Comparison of ENCODE assay signal across 8 mouse cellular contexts in genomic region chr17:8283526-8284253, GRCm38 (mm10). TPM values are rescaled to one million over a fixed set of nuclear protein-coding genes. Genes with fewer than 3 reads are reported as not detected.
A peak's percentile ranks its signal among the peaks of the same experiment; 100 is the strongest.
DNase-seq lines count a peak whose midpoint lies in the region; ATAC-seq and TF ChIP-seq lines count a peak whose summit lies in the region.

No protein-coding gene starts in this region.

- H3K4me3 ChIP-seq in hindbrain, embryonic 15.5 days: peak overlapping the region; percentile 87

- H3K9me3 ChIP-seq in hindbrain, embryonic 15.5 days: no peaks in the 10 kb centered on the region

- no peak for TF ChIP-seq CTCF in Patski (IDR thresholded peaks at IDR 0.05)

- peak overlapping the region; percentile 75 for H3K9ac ChIP-seq in hindbrain, embryonic 15.5 days

- CTCF ChIA-PET in Patski (lab: Charles Lee): no interaction called here

- DNase-seq in Patski (ENCODE audit: low read depth, low spot score): peak; percentile 70
- peak; percentile 96 to 97 for DNase-seq in cerebellum, postnatal 14 days
- DNase-seq in frontal cortex, postnatal 25 days (ENCODE audit: low spot score in 2 of 2): peak; percentile 90 to 92
- peak; percentile 95 for DNase-seq in left cerebral cortex, adult 11 months (ENCODE audit: low spot score)
- peak; percentile 97 to 99 for DNase-seq in lung, postnatal 4 days
- DNase-seq in retina, postnatal 7 days (ENCODE audit: low read depth, low spot score): peak; percentile 90
- DNase-seq in urinary bladder, adult 2 months (ENCODE audit: low spot score): peak; percentile 95

- peak overlapping the region; percentile 94 for H3K27ac ChIP-seq in hindbrain, embryonic 15.5 days (replicated peaks)

- peak overlapping the region; percentile 81 for H3K4me2 ChIP-seq in hindbrain, embryonic 15.5 days

- H3K36me3 ChIP-seq in hindbrain, embryonic 15.5 days: no peaks in the 10 kb centered on the region

- peak; percentile 95 for ATAC-seq in Patski
- peak; percentile 98 for ATAC-seq in hindbrain, embryonic 15.5 days (ENCODE audit: low FRiP score, low read depth)

- peaks cover 26% of the 10 kb centered on the region for H3K4me1 ChIP-seq in hindbrain, embryonic 15.5 days (replicated peaks)

- POLR2A ChIA-PET in Patski (lab: Charles Lee): interaction anchor here (1.3 kb wide), 1 partner anchor 25 kb away, joined by 4 read pairs; no protein-coding TSS in a partner anchor

- H3K27me3 ChIP-seq in Patski: no peaks in the 10 kb centered on the region
- H3K27me3 ChIP-seq in hindbrain, embryonic 15.5 days: no peaks in the 10 kb centered on the region

- WGBS in hindbrain, embryonic 15.5 days: under 1% methylated on average over 77 of the region's 77 CpGs

- in situ Hi-C loops in Patski (cut with MboI; ENCODE audit: low pct_unique_long_range_greater_than_20kb): no loop called here

RNA-seq across cellular contexts. Expression of gene Mpc1, which starts 1.0 kb away (rescaled TPM):
- polyA plus RNA-seq in Patski (2021): 168 TPM
- 341 and 365 TPM in 2 replicates for polyA plus RNA-seq in hindbrain, embryonic 15.5 days (2015; fragmentation: Nextera tagmentation; extraction: Ambion mirVana)
- polyA plus RNA-seq in urinary bladder, adult 2 months (2012; rRNA removed): 233 and 289 TPM in 2 replicates

RNA-seq across cellular contexts. Expression of gene Sft2d1, which starts 27.2 kb away (rescaled TPM):
- polyA plus RNA-seq in Patski (2021): 61.2 TPM
- polyA plus RNA-seq in hindbrain, embryonic 15.5 days (2015; fragmentation: Nextera tagmentation; extraction: Ambion mirVana): 173 and 188 TPM in 2 replicates
- 88.8 and 142 TPM in 2 replicates for polyA plus RNA-seq in urinary bladder, adult 2 months (2012; rRNA removed)

RNA-seq across cellular contexts. Expression of gene Ccr6, which starts 47.8 kb away (rescaled TPM):
- not detected for polyA plus RNA-seq in Patski (2021)
- not detected in 2 replicates for polyA plus RNA-seq in hindbrain, embryonic 15.5 days (2015; fragmentation: Nextera tagmentation; extraction: Ambion mirVana)
- 0.06 and 0.10 TPM in 2 replicates for polyA plus RNA-seq in urinary bladder, adult 2 months (2012; rRNA removed)

RNA-seq across cellular contexts. Expression of gene Prr18, which starts 53.6 kb away (rescaled TPM):
- 0.19 TPM for polyA plus RNA-seq in Patski (2021)
- polyA plus RNA-seq in hindbrain, embryonic 15.5 days (2015; fragmentation: Nextera tagmentation; extraction: Ambion mirVana): 18.4 and 23.1 TPM in 2 replicates
- 0.12 and 0.18 TPM in 2 replicates for polyA plus RNA-seq in urinary bladder, adult 2 months (2012; rRNA removed)

Comparison
In these comparisons a context has a peak if more than half of its experiments do, and no peak if none do; other contexts are left out.
1. Peak in every context shown above with its lines: DNase-seq, ATAC-seq, H3K4me3 ChIP-seq and H3K27ac ChIP-seq.